Mouse (Mus musculus) CH12.LX (cell line): ENCODE measurements at regions not wholly inside any gene's neighbourhood (a gene's known extent, or its start where the extent isn't known, plus 50 kb on each side); places are given as distances from the start of the nearest gene placed in this dataset.

Experiments used
- CTCF ChIP-seq, 2 experiments: IDR thresholded peaks in 1 of 2; conservative IDR thresholded peaks in 1 of 2; 2 replicates each; pipeline ENCODE4 v1.5.1; 2011 to 2012; ENCODE audit warnings: low read depth in 2 of 2, low read length in 2 of 2, improper control_type of control experiment in 1 of 2, inconsistent platforms in 1 of 2, mild to moderate bottlenecking in 1 of 2, moderate library complexity in 1 of 2
- EP300 ChIP-seq: IDR thresholded peaks from 2 replicates; pipeline ENCODE4 v1.6.1; 2011; ENCODE audit warnings: low read length, improper control_type of control experiment
- JUN ChIP-seq: IDR thresholded peaks from 2 replicates; pipeline ENCODE4 v1.6.1; 2011; ENCODE audit warnings: low read depth, mild to moderate bottlenecking, low read length, improper control_type of control experiment, moderate library complexity; ENCODE audit not compliant: insufficient read depth
- MAX ChIP-seq: IDR thresholded peaks from 2 replicates; pipeline ENCODE4 v1.6.1; 2011; ENCODE audit warnings: low read length, improper control_type of control experiment
- NRF1 ChIP-seq: IDR thresholded peaks from 2 replicates; pipeline ENCODE4 v1.6.1; 2014; ENCODE audit warnings: low read depth, mild to moderate bottlenecking, inconsistent platforms, low read length, improper control_type of control experiment, moderate library complexity
- PAX5 ChIP-seq: IDR thresholded peaks from 2 replicates; pipeline ENCODE4 v1.6.1; 2012; ENCODE audit warnings: low read length, inconsistent platforms, mixed read lengths
- POLR2A ChIP-seq: IDR thresholded peaks from 2 replicates; pipeline ENCODE4 v1.6.1; 2011; ENCODE audit warnings: low read depth, mild to moderate bottlenecking, improper control_type of control experiment, low read length
- RCOR1 ChIP-seq: conservative IDR thresholded peaks from 2 replicates; pipeline ENCODE4 v1.6.1; 2012; ENCODE audit warnings: low read depth, mild to moderate bottlenecking, inconsistent platforms, low read length, improper control_type of control experiment

DNA sequence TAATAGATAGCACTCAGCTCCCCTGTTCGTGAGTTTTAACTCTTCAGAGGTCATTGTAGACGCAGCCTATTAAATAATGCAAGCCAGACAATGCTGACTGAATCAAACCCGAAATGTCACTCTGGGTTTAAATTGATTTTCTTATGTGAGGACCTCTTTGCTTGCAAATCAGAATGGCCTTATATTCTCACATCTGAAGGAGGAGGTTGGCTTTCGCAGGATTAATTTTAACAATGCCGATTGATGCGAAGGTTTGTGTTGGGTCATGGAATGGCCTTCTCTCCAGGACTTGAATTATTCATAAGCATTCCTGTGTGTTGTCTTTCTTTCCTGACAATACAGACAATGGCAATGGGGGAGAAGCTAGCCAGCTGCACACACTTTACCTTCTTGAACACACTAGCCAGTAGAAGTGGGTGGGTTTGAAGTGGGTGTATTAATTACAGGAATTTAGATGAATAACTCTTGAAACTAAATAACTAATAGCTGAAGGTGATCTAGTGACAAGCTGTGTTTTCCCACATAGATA lies 530.1 kb upstream of the Mctp2 start:
- TF ChIP-seq EP300, result no peak
- no peak for TF ChIP-seq POLR2A
- no peak for TF ChIP-seq NRF1
- no peak for TF ChIP-seq CTCF (conservative IDR thresholded peaks at IDR 0.05 in 1 of 2, IDR thresholded peaks at IDR 0.05 in 1 of 2; ENCODE audit: low read depth in 2 of 2, low read length in 2 of 2)
- TF ChIP-seq RCOR1, result no peak
- no peak for TF ChIP-seq JUN
- TF ChIP-seq PAX5, result no peak
- no peak for TF ChIP-seq MAX
